Mouse (Mus musculus) stomach, embryonic 15.5 days (tissue): ENCODE results near the gene Paqr4. TPM values are rescaled to one million over a fixed set of nuclear protein-coding genes. Genes with fewer than 3 reads are reported as not detected.
A peak's percentile ranks its signal among the peaks of the same experiment; 100 is the strongest.
"Not testable (repeated sequence)": the region's sequence is repeated elsewhere in the genome, so short reads cannot be mapped to it uniquely, and the experiment has no call there.

Experiments
- ATAC-seq: fragments of 200-750 bp; cut with Nextera tagmentation; 2 replicates; pipeline ENCODE4 v1.8.0; 2017; ENCODE audit warnings: low read depth, moderate number of reproducible peaks, moderate TSS enrichment; ENCODE audit not compliant: insufficient read depth, low FRiP score
- H3K27ac ChIP-seq: fragments of 300-500 bp; sonication (generic); 2 replicates; pipeline ENCODE4 v1.5.1; 2015; ENCODE audit warnings: mild to moderate bottlenecking, inconsistent platforms
- H3K27me3 ChIP-seq: fragments of 300-500 bp; sonication (generic); replicated peaks from 2 replicates; pipeline ENCODE4 v1.6.1; 2015; ENCODE audit warnings: inconsistent platforms
- H3K36me3 ChIP-seq: fragments of 300-500 bp; sonication (generic); 2 replicates; pipeline ENCODE4 v1.6.1; 2015; ENCODE audit warnings: inconsistent platforms
- H3K4me1 ChIP-seq: fragments of 300-500 bp; sonication (generic); 2 replicates; pipeline ENCODE4 v1.6.1; 2015; ENCODE audit warnings: inconsistent platforms
- H3K4me2 ChIP-seq: fragments of 300-500 bp; sonication (generic); 2 replicates; pipeline ENCODE4 v1.6.1; 2015; ENCODE audit warnings: mild to moderate bottlenecking, inconsistent platforms
- H3K4me3 ChIP-seq: fragments of 300-500 bp; sonication (generic); replicated peaks from 2 replicates; pipeline ENCODE4 v1.5.1; 2015; ENCODE audit warnings: inconsistent platforms
- H3K9ac ChIP-seq: fragments of 300-500 bp; sonication (generic); 2 replicates; pipeline ENCODE4 v1.6.1; 2015; ENCODE audit warnings: inconsistent platforms
- H3K9me3 ChIP-seq: fragments of 300-500 bp; sonication (generic); 2 replicates; pipeline ENCODE4 v1.6.1; 2016; ENCODE audit warnings: inconsistent platforms
- WGBS: fragments of 180-500 bp; shearing (Covaris S2); methylation state at CpG from one replicate; pipeline ENCODE4 v1.1.7; 2015; 5-methylcytosine and 5-hydroxymethylcytosine counted together
- polyA plus RNA-seq: library from polyadenylated mRNA; unstranded; fragments of >200 nt; fragmentation: Nextera tagmentation; extraction: Ambion mirVana; gene quantifications from 2 replicates; pipeline ENCODE4 v1.2.1, GENCODE M21; 2015

Paqr4 gene
- 22.6 and 23.2 TPM in 2 replicates for polyA plus RNA-seq

GRCm38 (mm10) chr17:23740598-23741021 lies at the start of gene Paqr4:
Paqr4 (minus strand) TSS chr17:23740867.
- Histone ChIP-seq H3K27me3 (peaks cover 46% of the 10 kb centered on the region), H3K4me3 (peak within 1 kb of the TSS; percentile 71), H3K9ac (peak within 1 kb of the TSS; percentile 35), H3K27ac (peak within 1 kb of the TSS; percentile 67; the same call in 1 of the 2 replicates), H3K4me1 (peaks cover 32% of the 10 kb centered on the region), H3K4me2 (peak within 1 kb of the TSS; percentile 98), H3K9me3 (no peaks in the 10 kb centered on the region), H3K36me3 (no peaks in the 10 kb centered on the region)
- ATAC-seq: peak; percentile 56
- WGBS: 7% methylated on average over 13 of the region's 13 CpGs

- Histone ChIP-seq H3K4me1 (peaks cover 10% of the 10 kb centered on the region), H3K4me2 (peak overlapping the region; percentile 67), H3K27me3 (no peaks in the 10 kb centered on the region), H3K9me3 (no peaks in the 10 kb centered on the region), H3K36me3 (no peaks in the 10 kb centered on the region), H3K9ac (no peak overlapping the region), H3K4me3 (peak overlapping the region; percentile 46), H3K27ac (peak overlapping the region; percentile 62; the same call in 1 of the 2 replicates)
- 18% methylated on average over 8 of the region's 8 CpGs for WGBS
- ATAC-seq: no peak
These were observed 49.1 kb upstream of the Paqr4 start for GRCm38 (mm10) chr17:23789749-23790268.

- no peak for ATAC-seq
- no peaks in the 10 kb centered on the region for H3K9me3 ChIP-seq
- 90% methylated on average over 4 of the region's 4 CpGs for WGBS
These were observed 48.3 kb upstream of the Paqr4 start for GRCm38 (mm10) chr17:23788973-23789372.

GRCm38 (mm10) chr17:23786510-23786931 lies 45.9 kb upstream of the Paqr4 start:
- no peak overlapping the region for H3K27ac ChIP-seq
- ATAC-seq: no peak
- peaks cover 10% of the 10 kb centered on the region for H3K4me1 ChIP-seq
- H3K4me3 ChIP-seq: peak overlapping the region; percentile 63
- no peaks in the 10 kb centered on the region for H3K36me3 ChIP-seq
- H3K9me3 ChIP-seq: no peaks in the 10 kb centered on the region
- no peak overlapping the region for H3K9ac ChIP-seq
- H3K27me3 ChIP-seq: no peaks in the 10 kb centered on the region
- H3K4me2 ChIP-seq: peak overlapping the region; percentile 95
- WGBS: 21% methylated on average over 13 of the region's 13 CpGs

More at GRCm38 (mm10) chr17:23788973-23789372, 48.3 kb upstream of the Paqr4 start:
- Histone ChIP-seq H3K4me1 (peaks cover 10% of the 10 kb centered on the region), H3K4me3 (no peak overlapping the region), H3K27me3 (no peaks in the 10 kb centered on the region), H3K9ac (no peak overlapping the region), H3K4me2 (no peak overlapping the region), H3K36me3 (no peaks in the 10 kb centered on the region), H3K27ac (no peak overlapping the region)

GRCm38 (mm10) chr17:23785561-23786471 lies 45.1 kb upstream of the Paqr4 start, which contains the start of gene Flywch2:
Flywch2 (minus strand) TSS chr17:23786081.
- Histone ChIP-seq H3K27me3 (no peaks in the 10 kb centered on the region), H3K9ac (peak within 1 kb of the TSS; percentile 39; the same call in 1 of the 2 replicates), H3K4me2 (peak within 1 kb of the TSS; percentile 95), H3K27ac (no peak within 1 kb of the TSS), H3K36me3 (no peaks in the 10 kb centered on the region), H3K4me3 (peak within 1 kb of the TSS; percentile 63), H3K9me3 (no peaks in the 10 kb centered on the region), H3K4me1 (peaks cover 7% of the 10 kb centered on the region)
- ATAC-seq: peak; percentile 72
- WGBS: 3% methylated on average over 43 of the region's 43 CpGs

GRCm38 (mm10) chr17:23783352-23783751 lies 42.7 kb upstream of the Paqr4 start:
- Histone ChIP-seq H3K9ac (no peak overlapping the region), H3K4me1 (no peaks in the 10 kb centered on the region; the same call in 1 of the 2 replicates), H3K36me3 (no peaks in the 10 kb centered on the region), H3K4me3 (no peak overlapping the region), H3K4me2 (no peak overlapping the region), H3K27me3 (no peaks in the 10 kb centered on the region), H3K9me3 (no peaks in the 10 kb centered on the region), H3K27ac (no peak overlapping the region)
- no peak for ATAC-seq

- no peaks in the 10 kb centered on the region for H3K27me3 ChIP-seq
- ATAC-seq: no peak
- H3K4me2 ChIP-seq: no peak overlapping the region
These were observed 37.8 kb upstream of the Paqr4 start for GRCm38 (mm10) chr17:23778447-23778846.

GRCm38 (mm10) chr17:23777141-23777540 lies 36.5 kb upstream of the Paqr4 start:
- H3K27ac ChIP-seq: no peak overlapping the region
- 80% methylated on average over 2 of the region's 2 CpGs for WGBS
- no peaks in the 10 kb centered on the region for H3K4me1 ChIP-seq
- no peaks in the 10 kb centered on the region for H3K9me3 ChIP-seq
- H3K36me3 ChIP-seq: no peaks in the 10 kb centered on the region
- H3K4me3 ChIP-seq: no peak overlapping the region
- no peak overlapping the region for H3K9ac ChIP-seq
- no peak for ATAC-seq
- no peaks in the 10 kb centered on the region for H3K27me3 ChIP-seq
- H3K4me2 ChIP-seq: no peak overlapping the region

More at GRCm38 (mm10) chr17:23778447-23778846, 37.8 kb upstream of the Paqr4 start:
- no peaks in the 10 kb centered on the region for H3K4me1 ChIP-seq
- no peak overlapping the region for H3K9ac ChIP-seq
- no peak overlapping the region for H3K4me3 ChIP-seq
- H3K27ac ChIP-seq: no peak overlapping the region
- 36% methylated on average over 2 of the region's 2 CpGs for WGBS
- H3K9me3 ChIP-seq: no peaks in the 10 kb centered on the region
- no peaks in the 10 kb centered on the region for H3K36me3 ChIP-seq

GRCm38 (mm10) chr17:23776216-23776615 lies 35.5 kb upstream of the Paqr4 start:
- no peaks in the 10 kb centered on the region for H3K27me3 ChIP-seq
- H3K9me3 ChIP-seq: no peaks in the 10 kb centered on the region
- H3K9ac ChIP-seq: no peak overlapping the region
- H3K4me1 ChIP-seq: no peaks in the 10 kb centered on the region
- H3K4me3 ChIP-seq: no peak overlapping the region
- H3K4me2 ChIP-seq: no peak overlapping the region
- WGBS: 69% methylated on average over 10 of the region's 10 CpGs
- no peaks in the 10 kb centered on the region for H3K36me3 ChIP-seq
- no peak for ATAC-seq
- H3K27ac ChIP-seq: no peak overlapping the region

- ATAC-seq: peak; percentile 57; the same call in 1 of the 2 replicates
- Histone ChIP-seq H3K9ac (no peak overlapping the region), H3K4me1 (no peaks in the 10 kb centered on the region), H3K36me3 (no peaks in the 10 kb centered on the region), H3K4me2 (no peak overlapping the region), H3K4me3 (no peak overlapping the region), H3K27me3 (no peaks in the 10 kb centered on the region), H3K27ac (no peak overlapping the region), H3K9me3 (no peaks in the 10 kb centered on the region)
- WGBS: 3% methylated on average over 12 of the region's 12 CpGs
These were observed 33.4 kb upstream of the Paqr4 start for GRCm38 (mm10) chr17:23774090-23774489.

- H3K9me3 ChIP-seq: no peaks in the 10 kb centered on the region
- H3K4me3 ChIP-seq: no peak overlapping the region
- H3K4me1 ChIP-seq: no peaks in the 10 kb centered on the region
- no peak overlapping the region for H3K9ac ChIP-seq
- no peaks in the 10 kb centered on the region for H3K27me3 ChIP-seq
- H3K36me3 ChIP-seq: no peaks in the 10 kb centered on the region
- no peak overlapping the region for H3K27ac ChIP-seq
- WGBS: 71% methylated on average over 6 of the region's 6 CpGs
- no peak overlapping the region for H3K4me2 ChIP-seq
- no peak for ATAC-seq
These were observed 33.0 kb upstream of the Paqr4 start for GRCm38 (mm10) chr17:23773676-23774075.

- not testable (repeated sequence) for ATAC-seq, H3K9ac ChIP-seq
These were observed 31.5 kb upstream of the Paqr4 start for GRCm38 (mm10) chr17:23772219-23772556.

More at GRCm38 (mm10) chr17:23772219-23772556, 31.5 kb upstream of the Paqr4 start:
- not testable (repeated sequence) for H3K4me2 ChIP-seq, H3K9me3 ChIP-seq, H3K27ac ChIP-seq, H3K4me3 ChIP-seq, H3K27me3 ChIP-seq, H3K36me3 ChIP-seq, H3K4me1 ChIP-seq
- 67% methylated on average over 2 of the region's 2 CpGs for WGBS
